Mouse (Mus musculus): ENCODE measurements around the gene Sap30bp. TPM values are rescaled to one million over a fixed set of nuclear protein-coding genes. Genes with fewer than 3 reads are reported as not detected.

The Sap30bp gene
- polyA plus RNA-seq, 1 experiment = 71.9 TPM

DNA sequence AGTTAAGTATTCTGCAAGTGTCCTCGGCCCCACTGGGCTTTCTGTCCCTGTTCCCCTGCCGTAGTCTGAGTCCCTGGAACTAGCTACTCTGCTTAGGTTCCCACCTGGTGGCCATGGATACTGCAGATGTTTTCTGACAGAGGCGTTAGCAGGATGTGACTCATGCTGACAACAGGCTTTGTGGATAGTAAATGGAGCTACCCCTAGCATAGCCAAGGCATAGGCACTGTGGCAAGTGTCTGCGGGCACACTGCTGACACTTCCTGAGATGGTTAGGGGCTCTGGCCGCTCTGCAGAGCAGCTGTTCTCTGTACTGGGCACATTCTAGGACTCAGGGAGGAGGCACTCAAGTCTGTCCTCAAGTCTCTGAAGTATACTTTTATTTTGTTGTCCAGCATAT, 21.6 kb downstream of the Sap30bp start:
- no peak for DNase-seq (ENCODE audit: extremely low spot score in 1 of 2, low spot score in 1 of 2)

DNA sequence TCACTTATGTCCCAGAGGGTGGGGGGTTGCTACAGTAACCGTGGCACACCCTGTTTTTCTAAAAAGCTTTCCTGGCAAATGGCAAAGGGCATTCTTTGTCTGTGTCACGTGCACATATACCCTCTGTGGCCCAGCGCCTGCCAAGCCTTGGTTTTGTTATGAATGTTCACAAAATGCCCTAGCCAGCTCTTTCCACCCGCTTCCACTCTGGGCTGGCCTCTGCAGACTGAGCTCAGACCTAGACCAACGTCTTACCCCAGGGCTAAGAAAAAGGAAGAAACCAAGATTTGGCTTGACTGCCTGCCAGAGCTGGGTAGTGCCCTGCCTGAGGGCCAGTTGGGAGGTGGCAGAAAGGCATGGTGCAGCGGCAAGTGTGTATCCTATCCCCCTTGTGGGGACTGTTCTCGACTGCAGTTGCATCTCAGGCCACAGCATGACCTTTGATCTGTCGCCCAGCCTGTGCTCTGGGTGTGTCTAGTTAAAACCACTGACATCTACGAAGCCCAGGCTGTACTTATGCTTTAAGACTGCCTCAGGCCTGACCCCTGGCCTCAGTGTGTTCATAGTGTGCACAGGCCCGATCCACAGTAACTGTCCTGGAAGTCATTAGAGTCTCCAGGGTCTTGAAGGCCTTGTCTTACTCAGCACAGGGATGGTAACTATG, 22.2 kb downstream of the Sap30bp start:
- peak in 1 of 2 experiments; percentile 15 for DNase-seq (ENCODE audit: extremely low spot score in 1 of 2, low spot score in 1 of 2)

DNA sequence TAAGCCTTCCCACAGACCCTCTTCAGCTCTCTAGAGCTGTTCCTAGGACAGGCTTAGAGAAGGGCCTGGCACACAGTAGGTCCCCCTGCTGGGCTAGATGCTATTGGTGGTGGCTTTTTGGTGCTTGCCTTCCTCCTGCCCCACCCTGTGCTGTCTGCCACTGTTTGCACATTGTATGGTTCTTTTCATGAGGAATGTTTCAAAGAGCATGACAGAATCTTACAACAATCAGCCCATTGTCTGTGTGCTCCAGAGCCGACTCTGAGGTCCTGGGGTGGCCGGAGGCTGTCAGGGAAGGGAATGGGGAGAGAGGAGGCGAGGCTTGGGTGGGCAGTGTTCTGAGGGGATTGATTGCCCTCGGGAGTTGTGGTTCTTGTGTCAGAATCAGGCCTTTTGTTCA, 23.4 kb downstream of the Sap30bp start:
- peak in 1 of 2 experiments; percentile 16 for DNase-seq (ENCODE audit: extremely low spot score in 1 of 2, low spot score in 1 of 2)

DNA sequence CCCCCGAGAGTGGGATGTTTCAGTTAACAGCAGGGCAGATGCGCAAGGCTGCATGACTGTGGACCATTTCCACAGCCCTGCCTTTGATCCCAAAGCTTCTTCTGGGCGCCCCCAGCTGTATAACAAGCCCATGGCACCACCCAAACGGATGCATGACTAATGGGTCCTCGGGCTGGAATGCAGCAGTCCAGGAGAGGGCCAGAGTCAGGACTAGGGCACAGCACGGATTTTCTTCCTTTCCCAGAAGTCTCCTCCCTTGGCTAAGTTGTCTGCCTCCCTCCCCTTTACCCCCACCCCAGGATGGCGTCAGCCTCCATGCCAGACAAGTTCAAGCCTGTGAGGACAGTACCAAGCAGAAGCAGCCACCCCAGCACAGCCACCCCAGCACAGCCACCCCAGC, 24.9 kb downstream of the Sap30bp start:
- no peak for DNase-seq (ENCODE audit: extremely low spot score in 1 of 2, low spot score in 1 of 2)

DNA sequence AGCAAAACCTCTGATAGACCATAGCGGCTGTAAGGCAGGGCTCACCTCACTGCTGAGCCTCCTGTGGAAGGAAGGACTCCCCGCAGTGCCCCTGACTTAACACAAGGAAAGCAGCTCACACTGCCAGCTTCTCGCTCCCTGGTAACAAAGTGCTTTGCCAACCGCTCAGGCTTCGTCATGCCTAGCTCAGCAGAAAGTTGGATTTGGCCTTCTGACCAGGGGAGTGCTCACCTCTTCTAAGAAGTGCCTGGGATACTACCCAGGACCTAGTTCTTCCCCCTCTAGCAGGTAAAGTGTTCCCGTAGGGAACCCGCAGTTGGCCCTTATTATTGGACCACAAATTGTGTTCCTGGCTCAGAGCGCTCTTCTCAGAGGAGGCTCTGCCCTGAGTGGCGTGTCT, 25.9 kb downstream of the Sap30bp start:
- no peak for DNase-seq (ENCODE audit: extremely low spot score in 1 of 2, low spot score in 1 of 2)

DNA sequence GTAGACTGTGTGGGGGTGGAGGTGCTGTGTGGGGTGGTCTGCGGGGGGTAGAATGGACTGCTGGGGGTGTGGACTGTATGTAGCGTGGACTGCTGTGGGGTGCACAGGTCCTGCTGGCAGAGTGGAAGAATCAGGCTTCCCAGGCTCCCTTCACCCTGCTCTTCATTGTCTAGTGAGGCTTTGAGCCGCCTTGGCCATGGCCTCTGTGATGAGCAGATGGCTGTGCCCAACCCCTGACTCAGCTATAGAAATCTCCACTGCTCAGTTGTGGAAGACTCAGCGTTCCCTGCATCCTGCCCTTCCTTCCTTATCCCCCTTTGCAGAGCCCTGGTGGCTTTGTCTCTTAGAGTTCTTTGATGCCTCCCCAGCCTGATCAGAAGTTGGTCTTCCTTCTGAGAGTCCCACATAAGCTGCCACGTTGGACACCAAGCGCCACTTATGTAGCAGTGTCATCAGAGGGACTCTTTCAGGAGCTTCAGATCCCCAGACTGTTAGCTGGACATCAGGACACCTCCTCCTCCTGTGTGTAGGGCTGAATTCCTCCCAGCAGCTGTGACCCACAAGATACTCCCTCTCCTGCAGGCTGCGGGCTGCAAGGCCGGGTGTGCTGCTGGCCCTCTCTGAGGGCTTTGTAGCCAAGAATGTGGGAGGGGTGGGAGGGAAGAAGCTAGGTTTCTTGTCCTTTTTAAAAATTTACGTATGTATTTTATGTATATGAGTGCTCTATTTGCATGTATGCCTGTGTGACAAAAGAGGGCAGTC, 29.8 kb downstream of the Sap30bp start:
- DNase-seq (ENCODE audit: extremely low spot score in 1 of 2, low spot score in 1 of 2) = no peak

DNA sequence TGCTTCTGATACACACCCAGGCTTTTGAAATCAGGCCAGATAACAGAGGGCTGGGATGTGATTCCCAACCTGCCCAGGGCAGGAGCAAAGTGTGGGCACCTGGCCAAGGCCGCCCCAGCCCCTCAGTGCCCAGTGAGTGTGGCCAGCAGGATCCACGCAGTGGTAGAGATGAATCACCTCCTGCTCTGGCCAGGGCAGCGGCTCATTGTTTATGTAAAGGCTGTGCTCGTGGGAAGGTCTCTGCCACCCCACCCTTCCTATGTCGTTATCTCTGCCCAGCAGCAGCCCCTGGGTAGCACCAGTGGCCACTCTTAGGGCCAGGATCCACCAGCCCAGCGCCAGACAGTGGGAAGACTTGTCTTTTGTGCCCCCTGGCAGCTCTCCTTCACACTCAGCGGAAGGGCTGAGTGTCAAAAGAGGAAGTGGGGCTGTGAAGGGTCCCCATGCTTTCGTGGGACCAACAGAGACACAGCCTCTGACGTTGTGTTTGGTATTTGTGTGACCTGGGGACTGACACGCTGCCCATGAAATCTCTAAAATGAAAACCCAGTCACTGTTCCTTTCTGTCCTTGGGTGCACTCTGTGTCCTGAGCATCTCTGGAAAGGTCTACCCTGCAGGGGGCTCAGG, 32.0 kb downstream of the Sap30bp start:
- DNase-seq (ENCODE audit: extremely low spot score in 1 of 2, low spot score in 1 of 2) = no peak

DNA sequence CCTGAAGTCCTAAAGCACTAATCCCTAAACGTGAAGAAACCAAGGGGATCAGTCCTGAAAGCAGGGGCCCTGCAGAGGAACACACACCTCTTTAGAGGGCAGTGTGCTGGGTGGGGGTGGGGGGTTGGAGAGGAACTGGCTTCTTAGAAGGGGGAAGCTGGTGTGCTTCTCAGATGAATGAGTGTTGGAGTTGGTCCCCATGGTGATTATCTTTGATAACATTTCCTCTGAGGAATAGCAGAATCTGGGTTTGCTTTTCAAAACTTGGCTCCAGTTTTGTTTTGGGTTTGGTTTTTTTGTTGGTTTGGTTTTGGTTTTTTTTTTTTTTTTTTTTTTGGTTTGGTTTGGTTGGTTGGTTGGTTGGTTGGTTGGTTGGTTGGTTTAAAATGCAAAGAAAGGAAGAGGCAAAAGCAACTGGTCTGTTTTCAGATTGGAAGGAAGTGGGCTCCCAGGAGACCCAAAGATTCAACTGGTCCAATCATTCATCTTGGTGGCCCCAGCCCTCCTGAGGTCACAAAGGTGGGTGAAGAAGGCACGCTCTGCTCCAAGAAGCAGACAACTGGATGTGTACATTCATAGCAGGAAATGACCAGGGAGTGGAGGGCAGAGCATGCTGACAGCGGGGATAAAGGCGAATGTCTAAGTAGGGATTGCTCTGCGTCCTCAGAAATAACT, 35.8 kb downstream of the Sap30bp start:
- no peak for DNase-seq (ENCODE audit: extremely low spot score in 1 of 2, low spot score in 1 of 2)

DNA sequence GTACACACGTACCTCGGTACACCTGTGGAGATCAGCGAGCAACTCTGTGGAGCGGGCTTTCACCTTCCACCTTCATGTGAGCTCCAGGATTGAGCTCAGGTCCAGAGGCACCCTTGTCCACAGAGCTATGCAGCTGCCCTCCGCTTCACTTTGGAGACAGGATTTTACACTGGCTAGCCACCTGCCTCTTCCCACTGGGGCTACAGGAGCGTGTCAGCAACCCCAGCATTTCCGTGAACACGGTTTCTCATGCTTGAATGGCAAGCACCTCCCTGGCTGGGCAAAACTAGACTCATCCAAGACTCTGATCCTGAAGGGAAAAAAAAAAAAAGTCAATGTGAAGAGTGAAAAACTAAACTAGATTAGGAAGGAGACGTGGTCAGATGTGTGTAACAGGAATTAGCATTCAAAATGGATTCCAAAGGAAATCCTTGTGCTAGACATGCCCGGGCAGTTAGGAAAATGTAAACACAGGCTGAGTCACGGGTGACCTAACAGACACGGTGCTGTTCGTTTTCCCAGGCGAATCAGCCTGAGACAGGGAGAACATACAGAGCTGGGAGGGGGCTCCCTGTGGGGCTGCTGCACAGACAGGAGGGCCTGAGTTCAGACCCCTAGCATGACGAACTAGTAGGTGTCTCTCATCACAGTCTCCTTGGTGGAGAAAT, 37.1 kb downstream of the Sap30bp start:
- DNase-seq (ENCODE audit: extremely low spot score in 1 of 2, low spot score in 1 of 2) = no peak

DNA sequence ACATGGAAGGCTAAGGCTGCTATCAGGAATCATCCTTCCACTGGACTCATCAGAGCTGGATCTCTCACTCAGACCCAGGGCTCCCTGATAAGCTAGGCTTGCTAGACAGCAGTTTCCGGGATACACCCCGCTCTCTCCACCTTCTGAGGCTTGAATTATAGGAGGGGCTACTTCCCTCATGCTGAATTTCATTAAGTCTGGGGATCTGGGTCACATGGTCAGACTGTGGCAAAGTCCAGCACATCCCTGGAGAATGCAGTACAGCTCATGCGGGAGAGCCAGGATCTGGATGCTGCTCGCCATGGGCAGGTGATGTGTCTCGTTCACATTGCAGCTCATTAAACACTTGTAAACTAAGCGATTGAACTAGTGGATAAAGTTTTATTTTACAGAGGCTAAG, 37.9 kb downstream of the Sap30bp start:
- DNase-seq (ENCODE audit: extremely low spot score in 1 of 2, low spot score in 1 of 2) = no peak

DNA sequence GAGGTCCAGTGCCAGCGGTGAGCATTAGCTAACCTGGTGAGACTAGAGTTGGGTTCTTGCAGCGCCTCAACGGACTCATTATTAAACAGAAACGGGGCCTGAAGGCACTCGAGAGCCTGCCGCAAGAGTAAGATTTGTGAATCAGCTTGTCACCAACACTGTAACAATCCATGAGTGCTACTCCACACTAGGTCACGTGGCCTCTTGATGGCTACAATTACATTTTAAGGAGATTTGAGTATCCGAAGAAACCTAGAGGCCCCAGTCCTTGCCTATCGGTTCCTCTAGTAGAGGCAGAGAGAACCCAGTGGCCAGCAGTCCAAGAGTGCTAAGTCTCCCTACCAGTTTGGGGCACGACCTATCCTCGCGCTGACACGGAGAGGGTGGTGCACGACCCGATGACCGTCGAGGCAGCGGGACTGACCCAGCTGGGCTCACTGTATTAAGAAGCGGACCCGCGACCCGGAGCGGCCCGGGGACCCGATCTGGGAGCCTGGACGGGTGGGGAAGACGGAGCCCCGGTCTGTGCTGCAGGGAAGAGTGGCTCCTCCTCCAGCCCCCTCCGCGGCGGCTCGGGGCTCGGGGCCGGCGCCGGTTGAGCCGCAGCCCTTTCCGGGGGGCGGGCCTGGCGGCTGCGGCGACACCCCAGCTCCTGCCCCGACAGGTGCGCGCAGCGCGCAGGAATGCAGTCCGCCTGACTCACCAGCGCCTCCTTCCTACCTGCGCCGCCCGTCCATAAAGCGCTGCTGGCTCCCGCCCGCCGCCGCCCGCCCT, 41.4 kb downstream of the Sap30bp start, which contains the start of gene Itgb4:
Gene Itgb4 (plus strand): TSS at position 401 of the 774 bp plus-strand sequence.
- no peak for DNase-seq (ENCODE audit: extremely low spot score in 1 of 2, low spot score in 1 of 2)

DNA sequence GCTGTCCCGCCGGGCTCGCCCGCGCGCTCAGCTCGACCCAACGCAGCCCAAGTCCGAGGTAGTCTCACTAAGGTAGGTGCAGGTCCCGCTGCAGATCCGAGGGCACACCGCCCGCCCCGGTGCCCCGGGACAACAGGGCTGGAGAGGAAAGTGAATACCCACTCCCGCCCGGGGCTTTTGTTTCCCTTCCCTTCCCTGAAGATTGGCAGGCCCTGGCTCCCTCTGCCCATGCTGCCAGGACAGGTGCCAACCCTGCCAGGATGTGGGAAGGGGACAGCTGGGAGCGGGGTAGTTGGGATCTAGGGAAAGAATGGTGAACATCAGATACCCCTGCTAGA, 42.0 kb downstream of the Sap30bp start:
- DNase-seq (ENCODE audit: extremely low spot score in 1 of 2, low spot score in 1 of 2) = no peak

DNA sequence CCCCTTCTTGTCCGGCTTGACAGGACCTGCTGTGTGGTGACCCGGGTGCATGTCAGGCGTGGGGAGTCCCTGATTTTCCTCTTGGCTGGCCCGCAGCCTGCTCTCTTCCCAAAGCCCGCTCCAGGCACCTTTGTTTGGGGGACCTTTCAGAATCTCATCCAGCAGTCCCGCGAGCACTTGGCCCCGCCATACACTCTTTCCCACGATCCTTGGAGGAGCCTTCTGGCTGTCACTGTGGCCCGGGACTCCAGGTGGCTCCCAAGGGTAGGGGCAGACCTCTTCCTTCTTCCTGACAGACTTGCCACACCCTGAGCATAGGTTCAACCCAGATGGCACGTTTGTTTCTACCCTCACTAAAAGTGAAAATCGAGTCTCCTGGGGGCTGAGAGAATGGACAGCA, 42.5 kb downstream of the Sap30bp start:
- DNase-seq (ENCODE audit: extremely low spot score in 1 of 2, low spot score in 1 of 2) = no peak

DNA sequence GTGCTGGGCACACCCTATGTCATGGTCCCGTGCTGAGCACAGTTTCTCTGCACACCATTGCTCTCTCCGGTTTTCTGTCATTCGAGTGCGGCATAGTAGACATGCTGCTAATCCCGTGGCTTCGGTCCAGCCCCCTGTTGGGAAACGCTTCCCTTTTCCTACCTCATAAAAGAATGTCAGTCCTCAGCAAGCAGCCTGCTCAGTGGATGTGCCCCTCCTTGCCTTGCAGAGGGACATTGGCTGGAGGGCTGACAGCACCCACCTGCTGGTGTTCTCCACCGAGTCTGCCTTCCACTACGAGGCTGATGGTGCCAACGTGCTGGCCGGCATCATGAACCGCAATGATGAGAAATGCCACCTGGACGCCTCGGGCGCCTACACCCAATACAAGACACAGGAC, 49.4 kb downstream of the Sap30bp start:
- DNase-seq (ENCODE audit: extremely low spot score in 1 of 2, low spot score in 1 of 2) = no peak

DNA sequence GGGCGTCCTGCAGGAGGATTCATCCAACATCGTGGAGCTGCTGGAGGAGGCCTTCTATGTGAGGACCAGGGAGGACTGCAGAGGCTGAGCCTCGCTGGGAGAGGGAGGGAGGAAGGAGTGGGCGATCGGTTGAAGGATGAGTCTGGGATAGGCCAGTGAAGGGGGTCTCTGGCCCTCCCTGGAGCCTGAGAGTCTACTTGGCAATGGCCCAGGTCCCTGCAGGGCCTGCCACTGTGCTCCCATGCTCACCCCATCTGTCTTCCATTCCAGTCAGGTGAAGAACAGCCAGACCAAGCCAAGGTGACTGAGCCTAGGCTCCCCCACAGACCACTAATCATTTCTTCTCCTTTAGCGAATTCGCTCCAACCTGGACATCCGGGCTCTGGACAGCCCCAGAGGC, 50.2 kb downstream of the Sap30bp start:
- no peak for DNase-seq (ENCODE audit: extremely low spot score in 1 of 2, low spot score in 1 of 2)

DNA sequence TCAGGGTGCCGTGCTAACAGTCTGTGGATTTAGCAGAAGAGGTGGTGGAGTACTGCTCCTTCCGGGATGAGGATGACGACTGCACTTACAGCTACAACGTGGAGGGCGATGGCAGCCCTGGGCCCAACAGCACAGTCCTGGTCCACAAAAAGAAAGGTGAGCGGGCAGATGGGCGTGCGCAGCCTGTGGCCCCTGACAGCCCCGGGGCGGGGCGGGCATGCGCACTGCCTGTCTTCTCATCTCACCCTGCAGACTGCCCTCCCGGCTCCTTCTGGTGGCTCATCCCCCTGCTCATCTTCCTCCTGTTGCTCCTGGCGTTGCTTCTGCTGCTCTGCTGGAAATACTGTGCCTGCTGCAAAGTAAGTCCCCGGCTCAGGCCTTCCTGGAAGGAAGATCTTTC, 56.6 kb downstream of the Sap30bp start:
- no peak for DNase-seq (ENCODE audit: extremely low spot score in 1 of 2, low spot score in 1 of 2)

DNA sequence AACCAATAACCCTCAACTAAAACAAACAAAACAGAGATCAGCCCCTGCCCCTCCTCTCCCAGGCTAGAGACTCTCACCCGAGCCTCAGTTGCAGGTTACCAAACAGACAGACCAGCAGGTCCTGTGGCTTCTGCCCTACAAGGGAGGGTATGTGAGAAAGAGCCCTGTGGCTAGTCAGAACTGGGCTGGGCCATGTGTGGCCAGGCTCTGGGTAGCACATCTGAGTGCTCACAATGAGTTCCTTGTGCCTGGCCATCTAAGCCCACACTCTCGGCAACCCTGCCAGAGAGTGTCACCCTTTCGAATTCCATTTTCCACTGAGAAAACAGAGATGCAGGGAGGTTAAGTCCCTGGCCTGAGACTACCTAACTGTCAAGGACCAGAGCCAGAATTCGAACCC, 59.0 kb downstream of the Sap30bp start:
- no peak for DNase-seq (ENCODE audit: extremely low spot score in 1 of 2, low spot score in 1 of 2)

DNA sequence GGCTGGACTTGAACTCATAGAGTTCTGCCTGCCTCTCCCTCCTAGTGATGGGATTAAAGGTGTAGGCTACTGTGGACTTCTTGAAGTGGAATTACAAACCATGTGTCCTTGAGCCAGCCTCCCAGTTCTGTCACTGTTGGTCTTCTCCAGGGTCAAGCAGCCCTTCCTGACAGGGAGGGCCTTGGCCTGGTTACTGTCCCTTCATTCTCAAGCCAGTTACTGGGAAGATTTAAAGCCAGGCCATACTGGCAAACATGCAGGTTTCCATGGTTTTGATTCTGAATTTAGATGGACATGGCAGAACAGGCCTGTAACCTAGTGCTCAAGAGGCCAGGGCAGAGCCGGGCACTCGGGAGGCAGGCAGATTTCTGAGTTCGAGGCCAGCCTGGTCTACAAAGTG, 62.2 kb downstream of the Sap30bp start:
- DNase-seq (ENCODE audit: extremely low spot score in 1 of 2, low spot score in 1 of 2) = no peak

DNA sequence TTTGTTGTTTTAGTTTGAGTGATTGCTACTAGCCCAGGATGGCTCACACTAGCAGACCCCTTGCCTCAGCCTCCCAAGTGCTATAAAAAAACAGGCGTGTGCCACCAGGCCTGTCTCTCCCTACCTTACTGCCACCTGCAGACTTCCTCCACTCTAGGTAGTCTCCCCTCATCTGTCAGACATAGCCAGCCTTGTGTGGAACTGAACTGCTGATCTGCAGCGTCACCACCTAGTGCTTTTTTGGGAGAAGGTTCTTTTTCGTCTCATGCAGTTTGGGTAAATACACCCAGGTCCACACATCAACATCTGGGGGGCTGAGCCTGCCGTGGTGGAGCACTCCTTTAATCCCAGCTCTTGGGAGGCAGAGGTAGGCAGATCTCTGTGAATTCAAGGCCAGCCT, 64.0 kb downstream of the Sap30bp start:
- DNase-seq (ENCODE audit: extremely low spot score in 1 of 2, low spot score in 1 of 2) = no peak

DNA sequence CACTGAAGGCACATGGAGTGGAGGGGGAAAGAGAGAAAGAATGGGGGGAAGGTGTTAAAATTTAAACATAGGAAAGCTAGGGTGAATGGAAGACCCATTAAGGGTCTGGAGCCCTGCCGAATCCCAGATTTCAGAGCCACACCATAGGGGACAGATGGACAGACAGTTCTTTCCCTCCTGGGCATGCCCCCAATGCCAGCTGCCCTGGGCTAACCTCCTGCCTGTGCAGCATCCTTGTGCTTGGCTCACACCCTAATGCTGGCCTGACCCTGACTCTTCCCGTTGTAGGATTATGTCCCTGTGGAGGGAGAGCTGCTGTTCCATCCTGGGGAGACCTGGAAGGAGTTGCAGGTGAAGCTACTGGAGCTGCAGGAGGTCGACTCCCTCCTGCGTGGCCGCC, 64.6 kb downstream of the Sap30bp start:
- DNase-seq (ENCODE audit: extremely low spot score in 1 of 2, low spot score in 1 of 2) = no peak

Data from frontal cortex, adult 2 months (tissue).